Mouse (Mus musculus): Measurements from ENCODE around the gene A830031A19Rik.

A830031A19Rik gene

DNA sequence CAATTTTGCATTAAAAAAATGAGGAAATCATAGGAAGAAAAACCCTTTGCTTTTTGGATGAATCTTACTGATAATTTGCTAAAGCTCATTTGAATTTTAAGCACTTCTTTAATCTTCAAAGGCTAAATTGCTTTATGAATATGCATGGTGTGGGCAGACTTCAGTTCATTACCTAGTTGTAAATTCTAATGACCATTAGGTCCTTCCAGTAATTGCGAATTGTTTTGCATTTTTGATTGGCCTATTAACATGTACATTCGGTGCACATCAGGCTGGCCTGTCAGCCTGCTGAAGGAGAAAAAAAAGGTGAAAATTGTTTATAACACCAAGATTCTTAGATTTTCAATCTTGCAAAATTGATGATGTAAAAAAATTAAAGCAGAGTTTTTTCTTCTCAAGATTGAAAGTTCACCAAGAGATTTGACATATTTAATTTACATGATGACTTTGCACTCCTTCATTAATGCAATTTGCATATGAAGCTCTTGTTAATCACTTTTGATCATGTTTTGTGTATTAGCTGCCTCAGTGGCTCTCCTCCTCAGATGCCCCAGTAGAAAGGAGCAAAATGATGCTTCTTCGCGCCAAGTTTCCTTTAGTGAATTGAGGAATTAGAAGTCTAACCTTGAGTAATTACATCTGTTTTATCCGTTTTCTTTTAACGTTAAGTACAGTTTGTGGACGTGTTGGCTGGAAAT, 21.0 kb upstream of the A830031A19Rik start:
- DNase-seq (ENCODE audit: low spot score): no peak

DNA sequence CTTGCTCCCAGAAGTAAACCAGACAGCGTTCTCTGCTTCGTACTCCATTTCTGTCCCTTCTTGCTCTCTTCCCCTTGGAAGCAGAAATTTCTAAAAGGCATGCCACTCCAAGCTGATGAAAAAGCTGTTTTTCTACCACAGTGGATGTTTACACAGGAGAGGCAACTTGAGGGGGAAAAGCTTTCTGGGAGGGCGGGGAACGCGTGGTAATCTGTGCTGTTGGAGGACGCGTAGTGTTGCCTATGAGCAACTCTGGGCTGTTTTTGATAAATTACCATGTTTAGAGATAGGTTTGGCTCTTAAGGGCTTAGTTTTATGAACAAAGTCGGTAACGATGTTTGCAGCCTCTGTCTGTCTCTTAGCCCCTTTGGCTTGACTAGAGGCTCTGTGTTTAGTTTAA, 20.4 kb upstream of the A830031A19Rik start:
- no peak for DNase-seq (ENCODE audit: low spot score)

- no peak for DNase-seq (ENCODE audit: low spot score)
These were observed 19.2 kb upstream of the A830031A19Rik start for GRCm38 (mm10) chr11:24094086-24094487.

DNA sequence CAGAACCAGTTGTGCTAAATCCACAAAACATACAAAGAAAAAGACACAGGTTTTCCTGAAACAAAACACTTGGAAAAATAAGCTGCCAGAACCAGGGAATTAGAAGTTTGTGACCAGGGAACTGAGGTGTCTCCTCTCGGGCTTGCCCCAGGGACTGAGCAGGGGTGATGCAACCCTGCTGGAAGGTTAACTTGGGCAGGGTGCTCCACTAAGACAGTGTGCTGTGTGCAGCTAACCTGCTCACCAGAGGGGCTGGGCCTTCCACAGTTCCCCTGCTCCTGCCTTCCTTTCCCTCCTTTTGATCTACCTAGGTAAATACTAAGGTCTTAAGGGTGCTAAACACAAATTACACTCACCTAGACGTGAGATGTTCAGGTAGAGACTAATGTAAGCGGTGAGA, 17.8 kb upstream of the A830031A19Rik start:
- no peak for DNase-seq (ENCODE audit: low spot score)

- no peak for DNase-seq (ENCODE audit: low spot score)
These were observed 16.7 kb upstream of the A830031A19Rik start for GRCm38 (mm10) chr11:24091393-24092080.

DNA sequence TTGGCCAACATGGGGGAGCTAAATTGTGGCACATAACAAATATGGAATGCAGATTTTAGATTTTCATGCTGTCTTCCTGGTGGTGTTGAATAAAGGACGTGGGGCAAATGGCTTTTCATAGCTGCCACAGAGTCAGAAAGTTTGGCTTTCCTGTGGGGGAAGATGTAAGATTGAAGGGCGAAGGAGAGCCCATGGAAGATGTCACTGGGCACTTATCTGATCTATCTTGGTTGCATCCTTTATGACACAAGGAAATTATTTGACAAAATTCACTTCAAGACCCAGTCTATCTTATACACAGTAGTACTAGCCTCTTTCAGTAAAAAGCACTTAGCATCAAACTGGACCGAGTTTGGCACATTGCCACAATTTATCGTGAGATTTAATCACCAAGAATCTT, 15.6 kb upstream of the A830031A19Rik start:
- no peak for DNase-seq (ENCODE audit: low spot score)

DNA sequence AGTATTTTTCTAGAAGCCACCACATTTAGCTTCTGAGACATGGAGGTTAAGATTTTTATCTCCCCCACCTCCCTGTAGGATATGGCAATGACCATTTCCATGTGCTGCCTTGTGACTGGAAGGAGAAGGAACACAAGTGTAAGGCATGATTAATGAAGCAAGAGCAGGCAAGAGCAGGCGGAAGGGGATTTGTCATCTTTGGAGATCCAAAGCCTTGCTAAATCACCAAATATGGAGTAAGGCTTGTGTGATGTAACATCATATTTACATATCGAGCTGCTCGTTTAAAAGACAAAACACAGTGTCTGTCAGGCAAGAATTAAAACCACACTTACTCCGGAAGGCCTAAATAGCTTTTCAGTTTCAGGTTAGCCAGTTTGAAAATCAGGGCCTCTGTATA, 12.2 kb upstream of the A830031A19Rik start:
- no peak for DNase-seq (ENCODE audit: low spot score)

GRCm38 (mm10) chr11:24085986-24086385, 11.1 kb upstream of the A830031A19Rik start:
- DNase-seq (ENCODE audit: low spot score): no peak

- DNase-seq (ENCODE audit: low spot score): no peak
These were observed 9.7 kb upstream of the A830031A19Rik start for GRCm38 (mm10) chr11:24084590-24084989.

GRCm38 (mm10) chr11:24084077-24084476, 9.2 kb upstream of the A830031A19Rik start:
- no peak for DNase-seq (ENCODE audit: low spot score)

GRCm38 (mm10) chr11:24083423-24083822, 8.6 kb upstream of the A830031A19Rik start:
- DNase-seq (ENCODE audit: low spot score): no peak

GRCm38 (mm10) chr11:24083076-24083405, 8.2 kb upstream of the A830031A19Rik start:
- DNase-seq (ENCODE audit: low spot score): no peak

DNA sequence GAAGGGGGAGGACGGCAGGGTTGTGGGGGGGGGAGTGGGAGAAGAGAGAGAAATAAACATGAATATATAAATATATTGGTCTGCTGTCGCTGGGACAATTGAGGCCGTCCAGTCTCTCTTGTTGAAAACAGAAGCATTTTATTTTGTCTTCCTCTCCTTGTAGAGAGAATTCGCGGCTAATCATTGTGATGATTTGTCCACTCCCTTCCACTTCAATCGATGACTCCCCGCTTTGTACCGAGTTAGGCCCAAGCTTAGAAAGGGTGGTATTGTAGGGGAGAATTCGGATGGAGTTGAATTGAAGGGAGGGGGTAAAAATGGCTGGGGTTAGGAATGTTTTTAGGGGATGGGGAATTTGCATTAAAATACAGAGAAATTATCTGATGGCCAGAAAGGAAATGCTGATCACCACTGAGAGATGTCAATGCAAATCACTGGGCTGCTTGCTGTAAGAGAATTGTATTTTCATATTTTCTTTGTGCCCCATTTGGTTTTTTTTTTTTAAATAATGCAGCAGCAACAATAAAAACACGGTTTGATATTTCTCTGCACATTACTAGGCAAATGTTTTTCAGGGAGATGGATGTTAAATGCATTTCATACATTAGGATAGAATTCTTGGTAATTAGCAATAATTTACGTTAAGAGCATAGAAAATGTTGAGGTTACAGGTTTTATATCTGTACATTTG, 7.7 kb upstream of the A830031A19Rik start:
- no peak for DNase-seq (ENCODE audit: low spot score)

- DNase-seq (ENCODE audit: low spot score): no peak
These were observed 7.0 kb upstream of the A830031A19Rik start for GRCm38 (mm10) chr11:24081687-24082384.

GRCm38 (mm10) chr11:24081016-24081686, 6.3 kb upstream of the A830031A19Rik start:
- DNase-seq (ENCODE audit: low spot score): peak; percentile 41

DNA sequence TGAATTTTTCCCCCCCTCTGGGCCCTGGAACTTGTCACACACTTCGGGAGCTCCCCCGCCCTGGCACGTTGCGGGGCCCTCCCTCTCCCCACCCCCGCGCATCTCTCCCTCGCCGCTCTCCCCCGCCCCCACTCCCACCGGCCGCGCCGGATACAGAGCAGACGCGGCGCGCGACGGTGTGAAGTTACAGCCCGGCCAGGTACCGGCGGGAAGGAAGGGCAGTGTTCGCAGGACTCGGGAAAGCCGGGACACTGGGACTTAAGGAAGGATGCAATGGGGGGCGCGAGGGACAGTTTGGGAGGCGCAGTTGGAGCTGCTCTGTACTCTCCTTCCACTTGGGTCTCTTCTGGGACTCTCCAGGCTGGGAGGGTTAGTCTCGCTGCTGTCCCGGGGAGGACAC, 5.7 kb upstream of the A830031A19Rik start:
- DNase-seq (ENCODE audit: low spot score): peak; percentile 22

- DNase-seq (ENCODE audit: low spot score): peak; percentile 28
These were observed 4.8 kb upstream of the A830031A19Rik start for GRCm38 (mm10) chr11:24079392-24080391.

- DNase-seq (ENCODE audit: low spot score): no peak
These were observed 4.0 kb upstream of the A830031A19Rik start for GRCm38 (mm10) chr11:24078706-24079316.

DNA sequence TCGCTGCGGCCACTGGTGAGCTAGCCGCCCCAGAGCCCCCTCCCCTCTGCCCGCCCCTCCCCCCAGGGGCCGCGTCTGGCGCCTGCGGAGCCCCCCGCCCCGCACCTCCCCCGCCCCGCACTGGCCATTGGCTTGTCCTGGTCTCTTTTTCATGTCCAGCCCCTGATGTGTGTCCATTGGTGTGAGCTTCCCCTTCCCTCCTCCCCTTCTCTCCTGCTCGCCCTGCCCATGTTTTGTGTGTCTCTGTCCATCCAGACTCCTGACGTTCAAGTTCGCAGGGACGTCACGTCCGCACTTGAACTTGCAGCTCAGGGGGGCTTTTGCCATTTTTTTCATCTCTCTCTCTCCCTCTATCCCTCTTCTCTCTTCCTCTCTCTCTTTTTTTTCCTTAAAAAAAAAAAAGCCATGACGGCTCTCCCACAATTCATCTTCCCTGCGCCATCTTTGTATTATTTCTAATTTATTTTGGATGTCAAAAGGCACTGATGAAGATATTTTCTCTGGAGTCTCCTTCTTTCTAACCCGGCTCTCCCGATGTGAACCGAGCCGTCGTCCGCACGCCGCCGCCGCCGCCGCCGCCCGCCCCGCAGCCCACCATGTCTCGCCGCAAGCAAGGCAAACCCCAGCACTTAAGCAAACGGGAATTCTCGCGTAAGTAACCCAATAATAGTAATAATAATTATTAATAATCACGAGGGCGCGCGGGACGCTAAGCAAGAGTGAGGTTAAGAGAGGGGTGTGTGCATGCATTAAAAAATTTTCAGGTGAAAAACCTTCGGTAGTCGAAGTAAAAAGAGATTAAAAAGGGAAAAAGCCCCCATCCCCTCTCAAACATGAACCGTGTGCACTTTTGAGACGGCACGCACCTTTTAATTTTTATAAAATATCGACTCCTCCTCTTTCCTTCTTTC, 3.2 kb upstream of the A830031A19Rik start, which contains the start of gene Bcl11a:
Bcl11a (plus strand) TSS at position 262 of the 911 bp plus-strand sequence.
- DNase-seq (ENCODE audit: low spot score): no peak

Measured in ovary, postnatal 14 days (tissue).